Mouse (Mus musculus) forebrain, postnatal 0 days (tissue): ENCODE measurements around the gene Lrit3. TPM values are rescaled to one million over a fixed set of nuclear protein-coding genes. Genes with fewer than 3 reads are reported as not detected.
A peak's percentile ranks its signal among the peaks of the same experiment; 100 is the strongest.

Experiments
- ATAC-seq: fragments of 200-750 bp; cut with Nextera tagmentation; 2 replicates; pipeline ENCODE4 v1.8.0; 2017; ENCODE audit warnings: mild to moderate bottlenecking, moderate library complexity
- DNase-seq: peaks from one replicate; pipeline ENCODE4 v3.0.0-alpha.2; 2015
- H3K27ac ChIP-seq: fragments of 300-500 bp; sonication (generic); 2 replicates; pipeline ENCODE4 v1.5.1; 2014; ENCODE audit warnings: low read depth, mild to moderate bottlenecking, antibody characterized with exemption, low read length, moderate library complexity, mixed read lengths
- H3K27me3 ChIP-seq: fragments of 300-500 bp; sonication (generic); 2 replicates; pipeline ENCODE4 v1.6.1; 2014; ENCODE audit warnings: mild to moderate bottlenecking, low read length, mixed read lengths; ENCODE audit not compliant: insufficient read depth
- H3K36me3 ChIP-seq: fragments of 300-500 bp; sonication (generic); 2 replicates; pipeline ENCODE4 v1.6.1; 2014; ENCODE audit warnings: mild to moderate bottlenecking, moderate library complexity; ENCODE audit not compliant: insufficient read depth
- H3K4me1 ChIP-seq: fragments of 300-500 bp; sonication (generic); 2 replicates; pipeline ENCODE4 v1.6.1; 2014; ENCODE audit warnings: antibody characterized with exemption; ENCODE audit not compliant: insufficient read depth
- H3K4me2 ChIP-seq: fragments of 300-500 bp; sonication (generic); 2 replicates; pipeline ENCODE4 v1.6.1; 2014; ENCODE audit warnings: low read depth, mild to moderate bottlenecking, moderate library complexity
- H3K4me3 ChIP-seq: fragments of 300-500 bp; sonication (generic); 2 replicates; pipeline ENCODE4 v1.5.1; 2014; ENCODE audit warnings: low read depth, low read length, mixed read lengths
- H3K9ac ChIP-seq: fragments of 300-500 bp; sonication (generic); 2 replicates; pipeline ENCODE4 v1.6.1; 2014; ENCODE audit warnings: mild to moderate bottlenecking
- H3K9me3 ChIP-seq: fragments of 300-500 bp; sonication (generic); 2 replicates; pipeline ENCODE4 v1.6.1; 2016; ENCODE audit warnings: low read length
- CTCF ChIP-seq: sonication (generic); IDR thresholded peaks from 2 replicates; pipeline ENCODE4 v1.5.1; 2016; ENCODE audit warnings: antibody characterized with exemption, control low read depth, low read depth
- WGBS: fragments of 180-500 bp; shearing (Covaris S2); extraction: QIAGEN DNeasy Blood & Tissue Kit; methylation state at CpG from one replicate; pipeline ENCODE4 v1.1.7; 2014; 5-methylcytosine and 5-hydroxymethylcytosine counted together
- polyA plus RNA-seq: library from polyadenylated mRNA; unstranded; fragments of >200 nt; fragmentation: Nextera tagmentation; extraction: Ambion mirVana; gene quantifications from 2 replicates; pipeline ENCODE4 v1.2.1, GENCODE M21; 2015
- total RNA-seq: library from RNA; depleted of rRNA; stranded (reverse); fragments of >200 nt; gene quantifications from 2 replicates; pipeline ENCODE4 v1.2.3, GENCODE M21; 2014; rRNA removed

Lrit3 gene
- total and polyA plus RNA-seq, 2 experiments from 2014 or later = not detected

DNA sequence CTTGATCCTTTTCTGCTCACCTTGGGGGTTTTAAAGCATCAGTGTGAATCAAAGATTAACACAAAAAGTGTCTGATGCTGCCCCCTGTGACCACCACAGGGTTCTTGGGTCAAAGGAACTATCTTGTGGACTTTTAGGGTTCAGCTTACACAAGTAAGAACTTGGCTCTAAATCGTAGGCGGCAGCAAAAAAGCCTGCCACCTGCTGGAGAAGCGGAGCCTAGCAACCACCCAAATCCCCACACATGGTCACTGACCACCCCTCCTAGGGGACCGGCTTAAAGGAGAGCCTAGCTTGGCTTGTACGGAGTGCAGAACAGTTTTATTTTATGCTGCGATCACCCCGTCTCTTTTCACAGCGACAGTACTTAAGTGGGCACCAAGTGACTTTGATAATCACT lies 59.0 kb downstream of the Lrit3 start:
- WGBS = 58% methylated on average over 8 of the region's 8 CpGs
- DNase-seq (peak; percentile 14), ATAC-seq (no peak)
- H3K9ac ChIP-seq = no peak overlapping the region
- H3K27me3 ChIP-seq = no peaks in the 10 kb centered on the region
- no peak overlapping the region for H3K4me3 ChIP-seq
- no peak overlapping the region for H3K4me2 ChIP-seq
- H3K9me3 ChIP-seq = no peaks in the 10 kb centered on the region
- TF ChIP-seq CTCF = peak; percentile 54
- H3K27ac ChIP-seq = no peak overlapping the region
- no peaks in the 10 kb centered on the region for H3K36me3 ChIP-seq
- H3K4me1 ChIP-seq = no peaks in the 10 kb centered on the region

DNA sequence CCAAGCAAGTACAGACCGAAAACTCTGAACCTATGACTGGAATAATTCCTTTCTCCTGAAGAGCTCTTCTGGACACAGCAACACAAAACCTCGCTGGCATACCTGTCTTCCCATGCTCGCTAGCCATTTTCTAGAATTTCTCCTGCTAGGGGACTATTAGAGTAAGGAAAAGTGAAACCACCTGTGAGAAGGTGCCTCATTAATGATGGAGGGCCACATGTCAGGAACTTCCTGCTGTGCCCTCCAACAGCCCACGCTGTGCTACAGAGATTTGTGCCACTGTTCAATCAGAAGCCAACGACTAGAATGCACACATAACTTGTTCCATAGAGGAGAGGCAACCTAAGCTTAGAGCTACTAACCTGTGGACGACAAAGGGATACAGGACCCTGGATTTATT lies 61.0 kb downstream of the Lrit3 start:
- H3K4me2 ChIP-seq = no peak overlapping the region
- no peak overlapping the region for H3K4me3 ChIP-seq
- TF ChIP-seq CTCF = no peak
- no peaks in the 10 kb centered on the region for H3K27me3 ChIP-seq
- DNase-seq = no peak
- no peaks in the 10 kb centered on the region for H3K4me1 ChIP-seq
- H3K9me3 ChIP-seq = no peaks in the 10 kb centered on the region
- H3K27ac ChIP-seq = no peak overlapping the region
- no peak for ATAC-seq
- 81% methylated on average over 6 of the region's 6 CpGs for WGBS
- no peak overlapping the region for H3K9ac ChIP-seq
- no peaks in the 10 kb centered on the region for H3K36me3 ChIP-seq

GRCm38 (mm10) chr3:129738291-129739183 lies 65.3 kb downstream of the Lrit3 start:
- DNase-seq (no peak), ATAC-seq (no peak)
- 30% methylated on average over 16 of the region's 16 CpGs for WGBS

More at GRCm38 (mm10) chr3:129738291-129739183, 65.3 kb downstream of the Lrit3 start:
- Histone ChIP-seq H3K4me3 (no peak overlapping the region), H3K27ac (no peak overlapping the region), H3K36me3 (no peaks in the 10 kb centered on the region), H3K4me1 (no peaks in the 10 kb centered on the region), H3K4me2 (no peak overlapping the region), H3K9ac (no peak overlapping the region), H3K9me3 (no peaks in the 10 kb centered on the region), H3K27me3 (no peaks in the 10 kb centered on the region)
- TF ChIP-seq CTCF = no peak

Other genes starting within 250 kb of the Lrit3 start
- gene Egf, start 48.7 kb downstream of the Lrit3 start, total RNA-seq = 2.5 and 7.8 TPM in 2 replicates
- 0.44 and 1.1 TPM in 2 replicates for gene Egf, start 48.7 kb downstream of the Lrit3 start, polyA plus RNA-seq
- gene Rrh, start 18.6 kb upstream of the Lrit3 start, total RNA-seq = 0.38 and 2.8 TPM in 2 replicates
- 0.11 and 0.15 TPM in 2 replicates for gene Rrh, start 18.6 kb upstream of the Lrit3 start, polyA plus RNA-seq
- gene Gar1, start 27.4 kb upstream of the Lrit3 start, total RNA-seq = 7.1 and 9.0 TPM in 2 replicates
- gene Gar1, start 27.4 kb upstream of the Lrit3 start, polyA plus RNA-seq = 30.9 and 37.3 TPM in 2 replicates
- gene Cfi, start 31.9 kb upstream of the Lrit3 start, total RNA-seq = not detected in 2 replicates
- gene Cfi, start 31.9 kb upstream of the Lrit3 start, polyA plus RNA-seq = 0.24 and 0.33 TPM in 2 replicates
- 28.4 and 28.7 TPM in 2 replicates for gene Pla2g12a, start 74.6 kb upstream of the Lrit3 start, total RNA-seq
- 51.7 and 55.3 TPM in 2 replicates for gene Pla2g12a, start 74.6 kb upstream of the Lrit3 start, polyA plus RNA-seq
- 4.6 and 8.1 TPM in 2 replicates for gene Casp6, start 97.4 kb upstream of the Lrit3 start, total RNA-seq
- 17.6 and 19.7 TPM in 2 replicates for gene Casp6, start 97.4 kb upstream of the Lrit3 start, polyA plus RNA-seq
- 6.9 and 8.5 TPM in 2 replicates for gene Mcub, start 166.2 kb upstream of the Lrit3 start, total RNA-seq
- gene Mcub, start 166.2 kb upstream of the Lrit3 start, polyA plus RNA-seq = 10.3 and 10.9 TPM in 2 replicates